Mouse (Mus musculus) adrenal gland, postnatal 10 days (tissue): Measurements from ENCODE around the gene Trit1. TPM values are rescaled to one million over a fixed set of nuclear protein-coding genes. Genes with fewer than 3 reads are reported as not detected.

Experiments used
- total RNA-seq, 2 experiments: library from RNA; stranded (reverse); gene quantifications; 2 replicates each; pipeline ENCODE4 v1.2.3; 2021

Trit1 gene
- total RNA-seq, 2 experiments from 2014 or later = 19.7 to 22.7 TPM

Other genes starting within 250 kb of the Trit1 start
- gene Ppt1, start 180.4 kb upstream of the Trit1 start, total RNA-seq = 10 to 100 TPM; 45.9 to 54.5 TPM
- gene Cap1, start 130.5 kb upstream of the Trit1 start, total RNA-seq = 100 to 1,000 TPM; 128 TPM
- 10 to 100 TPM in 1 of 2 experiments, under 1 TPM in 1; 0.58 to 19.2 TPM for gene Mfsd2a, start 55.4 kb upstream of the Trit1 start, total RNA-seq
- 1 to 10 TPM; 3.6 to 5.6 TPM for gene Mycl, start 20.9 kb upstream of the Trit1 start, total RNA-seq
- gene Bmp8b, start 88.6 kb downstream of the Trit1 start, total RNA-seq = not detected
- gene Oxct2b, start 99.7 kb downstream of the Trit1 start, total RNA-seq = not detected
- 10 to 100 TPM; 42.5 to 43.1 TPM for gene Ppie, start 123.4 kb downstream of the Trit1 start, total RNA-seq
- 1 to 10 TPM; 5.0 to 10.0 TPM for gene Hpcal4, start 166.6 kb downstream of the Trit1 start, total RNA-seq
- gene Nt5c1a, start 184.9 kb downstream of the Trit1 start, total RNA-seq = 10 to 100 TPM; 13.2 to 21.7 TPM
- 10 to 100 TPM; 19.5 to 21.0 TPM for gene Heyl, start 217.0 kb downstream of the Trit1 start, total RNA-seq
- gene Pabpc4, start 245.8 kb downstream of the Trit1 start, total RNA-seq = 100 to 1,000 TPM; 102 to 143 TPM